Mouse (Mus musculus) lung, postnatal 10 days (tissue): Measurements from ENCODE around the gene Ptprn2.

ENCODE experiments used
- DNase-seq: peaks from one replicate; pipeline ENCODE4 v3.0.0; 2021

The Ptprn2 gene

DNA sequence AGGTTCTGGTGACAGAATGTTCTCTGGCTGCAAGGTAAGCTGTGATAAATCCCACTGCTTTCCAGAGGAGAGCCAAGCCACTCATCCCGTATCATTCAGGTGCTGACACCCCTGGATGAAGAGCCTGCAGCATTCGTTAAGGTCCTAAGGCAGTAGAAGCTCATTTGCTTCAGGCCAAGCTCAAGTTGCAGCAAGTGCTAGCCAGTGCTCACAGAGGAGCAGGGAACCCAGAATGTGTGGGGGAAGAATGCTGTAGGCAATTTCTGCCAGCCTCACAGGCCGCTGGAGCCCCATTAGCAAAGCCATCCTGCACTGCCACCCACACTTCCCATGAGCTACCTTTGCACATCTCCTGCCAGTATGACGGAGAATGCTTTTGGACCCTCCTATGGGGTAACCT is 706.5 kb downstream of the Ptprn2 start:
- no peak for DNase-seq

DNA sequence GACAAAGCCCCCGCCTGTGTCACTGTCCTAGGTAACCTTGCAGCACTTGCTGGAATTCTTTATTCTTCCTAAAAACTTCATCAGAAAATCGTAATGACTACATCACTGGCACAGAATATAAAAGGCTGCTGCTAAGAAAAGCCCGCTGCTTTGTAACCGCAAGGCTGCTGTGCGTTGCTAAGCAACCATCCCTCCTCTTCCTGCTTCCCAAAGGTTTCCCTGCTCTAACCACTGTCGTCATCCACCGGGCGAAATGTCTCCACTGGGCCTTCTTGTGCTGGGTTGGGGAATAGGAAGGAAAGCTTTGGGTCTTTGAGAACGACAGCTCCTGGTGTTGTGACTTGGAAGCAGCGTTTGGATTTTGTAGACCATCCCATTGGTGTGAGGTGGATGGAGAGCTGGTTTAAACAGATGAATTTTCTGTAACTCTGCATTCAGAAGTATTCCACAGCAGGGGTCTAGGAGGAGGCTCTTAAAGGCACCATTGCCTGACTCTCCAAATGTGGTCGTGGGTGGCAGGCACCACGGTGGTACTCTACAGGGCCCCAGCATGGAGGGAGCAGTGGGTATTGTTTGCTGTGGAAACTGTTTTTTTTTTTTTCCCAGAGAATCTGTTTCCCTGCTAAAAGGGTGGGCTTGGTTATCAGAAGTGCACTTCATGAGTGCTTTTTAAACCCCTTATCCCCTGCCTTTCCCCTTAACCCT is 711.4 kb downstream of the Ptprn2 start:
- DNase-seq = peak; percentile 15

DNA sequence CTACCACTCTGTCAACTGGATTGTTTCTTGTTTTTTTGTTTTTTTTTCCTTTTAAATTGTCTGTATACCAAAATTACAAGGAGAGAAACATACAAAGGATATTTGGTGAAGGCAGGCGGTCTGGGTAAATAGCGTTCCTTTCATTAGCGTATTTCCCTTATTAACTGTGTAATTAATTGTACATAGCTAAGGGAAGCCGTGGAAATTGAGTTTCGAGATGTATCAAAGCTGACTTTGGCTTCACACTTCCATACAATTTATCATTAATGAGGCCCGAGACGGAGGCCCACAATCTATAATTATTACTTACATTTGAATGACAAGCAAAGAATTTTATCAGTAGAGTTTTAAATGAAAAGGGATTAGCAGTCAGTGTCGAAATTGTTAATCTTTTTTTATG is 712.6 kb downstream of the Ptprn2 start:
- DNase-seq = no peak

DNA sequence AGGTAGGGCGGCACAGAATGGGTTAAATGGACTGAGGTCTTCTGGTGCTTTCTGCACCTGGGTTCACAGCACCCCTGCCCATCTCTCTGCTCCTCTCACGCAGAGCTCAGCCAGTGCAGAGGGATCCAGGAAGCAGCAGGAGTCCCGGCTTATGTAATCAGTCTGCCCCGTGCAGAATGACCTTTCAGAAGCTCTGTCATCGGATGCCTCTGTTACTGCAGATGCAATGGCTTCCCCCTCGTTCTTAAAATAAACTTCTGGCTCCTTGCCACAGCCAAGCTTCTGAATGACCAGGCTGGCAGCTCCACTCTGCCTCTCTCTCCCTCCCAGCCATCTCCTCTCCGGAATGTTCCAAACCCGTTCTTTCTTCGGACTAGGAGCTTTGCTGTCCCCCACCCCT is 714.6 kb downstream of the Ptprn2 start:
- DNase-seq = peak; percentile 87

DNA sequence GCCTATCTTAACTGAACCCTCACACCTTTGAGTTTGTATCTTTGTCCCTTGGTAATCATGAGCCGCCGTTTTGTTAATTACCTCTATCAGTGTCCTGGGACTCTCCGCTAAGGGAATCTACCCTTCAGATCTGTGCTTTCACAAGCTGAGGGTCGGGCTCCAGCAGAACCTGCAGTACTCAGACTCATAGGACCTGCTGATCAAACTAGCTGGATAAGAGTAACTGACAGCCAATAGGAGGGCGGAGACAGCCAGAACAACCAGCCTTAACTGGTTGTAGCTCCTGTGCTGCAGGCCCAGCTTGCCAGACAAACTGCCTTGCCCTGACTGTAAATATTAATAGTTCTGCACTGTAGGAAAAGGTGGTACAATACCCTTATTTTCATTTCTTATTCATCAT is 715.1 kb downstream of the Ptprn2 start:
- no peak for DNase-seq

DNA sequence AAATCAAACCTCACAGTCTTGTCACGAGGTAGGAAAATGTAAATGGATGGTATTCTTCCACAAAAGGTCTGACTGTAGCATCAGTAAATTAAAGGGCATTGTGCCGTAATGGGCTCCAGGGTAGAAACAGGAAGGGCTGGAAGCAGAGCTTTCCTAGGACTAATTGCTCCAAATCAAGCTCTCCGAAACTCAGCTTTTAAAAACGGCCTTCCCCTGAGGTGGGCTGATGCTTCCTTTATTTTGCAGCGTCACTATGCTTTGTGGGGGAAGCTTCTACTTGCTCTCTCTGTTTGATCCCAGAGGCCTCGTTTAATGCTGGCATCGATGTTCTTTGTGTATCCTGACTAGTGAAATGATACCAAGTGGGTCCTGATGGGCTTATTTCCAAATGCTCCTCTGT is 718.0 kb downstream of the Ptprn2 start:
- no peak for DNase-seq

DNA sequence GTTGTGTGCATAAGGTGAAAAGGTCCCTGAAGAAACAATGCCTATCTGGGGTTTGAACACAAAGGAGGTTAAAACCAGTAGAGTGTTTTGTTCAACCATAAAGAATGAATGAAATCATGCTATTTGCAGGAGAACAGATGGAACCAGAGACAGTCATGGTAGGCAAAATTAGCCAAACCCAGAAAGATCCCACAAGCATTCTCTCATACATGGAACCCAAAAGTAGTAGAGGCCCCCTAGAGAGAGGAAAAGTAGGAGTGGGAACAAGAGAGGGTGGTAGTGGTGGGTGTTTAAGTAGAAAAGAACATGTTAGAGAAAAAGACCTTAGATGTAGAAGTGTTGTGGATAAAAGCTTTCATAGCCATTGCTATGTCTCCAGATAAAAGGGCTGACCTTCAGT is 719.4 kb downstream of the Ptprn2 start:
- DNase-seq = no peak

DNA sequence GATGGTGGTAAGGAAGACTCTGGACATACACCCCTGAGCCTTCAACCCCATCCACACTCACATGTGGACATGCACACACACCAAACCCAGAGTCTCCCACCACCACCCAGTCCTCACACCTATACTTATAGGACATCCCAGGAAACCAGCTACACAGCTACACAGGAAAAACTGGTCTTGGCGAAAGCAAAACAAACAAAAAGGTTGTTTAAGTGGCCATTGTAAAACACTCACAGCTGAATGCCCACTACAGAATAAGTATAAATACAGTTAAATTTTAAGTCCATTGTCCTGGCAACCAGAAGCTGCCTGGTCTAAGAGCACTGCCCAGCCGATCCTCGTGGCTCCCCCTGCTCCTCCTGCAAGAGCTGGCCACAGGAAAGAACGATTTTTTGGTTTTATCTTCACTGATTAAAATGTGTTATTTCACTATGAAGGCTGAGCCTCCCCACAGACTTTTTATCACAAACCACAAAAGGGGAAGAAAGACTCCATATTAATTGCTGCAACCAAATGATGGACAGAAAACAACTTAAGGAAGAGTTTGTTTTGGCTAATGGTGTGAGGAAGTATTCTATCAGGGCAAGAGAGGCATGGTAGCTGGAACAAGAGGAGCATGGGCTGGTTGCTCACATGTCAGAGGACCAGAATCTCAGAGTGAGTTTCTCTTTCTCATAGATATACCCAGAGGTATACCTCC is 722.1 kb downstream of the Ptprn2 start:
- peak; percentile 18 for DNase-seq

DNA sequence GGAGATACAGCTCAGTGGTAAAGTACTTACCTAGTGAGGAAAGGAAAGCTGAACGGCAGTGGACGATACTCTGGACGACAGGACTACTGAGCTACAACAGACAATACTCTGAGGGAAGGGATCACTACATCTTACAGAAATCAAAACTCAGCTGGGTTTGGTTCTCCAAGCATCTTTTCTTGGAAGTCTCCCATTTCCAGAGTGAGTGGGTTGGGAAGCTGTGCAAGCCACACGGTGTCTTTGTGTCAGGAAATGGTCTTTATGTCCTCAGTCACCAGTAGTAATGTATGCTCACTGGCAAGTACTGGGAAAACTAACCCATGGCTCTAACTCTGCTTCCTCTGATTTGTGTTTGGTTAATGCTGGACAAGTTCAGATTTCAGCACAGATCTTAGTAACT is 724.9 kb downstream of the Ptprn2 start:
- DNase-seq = no peak

DNA sequence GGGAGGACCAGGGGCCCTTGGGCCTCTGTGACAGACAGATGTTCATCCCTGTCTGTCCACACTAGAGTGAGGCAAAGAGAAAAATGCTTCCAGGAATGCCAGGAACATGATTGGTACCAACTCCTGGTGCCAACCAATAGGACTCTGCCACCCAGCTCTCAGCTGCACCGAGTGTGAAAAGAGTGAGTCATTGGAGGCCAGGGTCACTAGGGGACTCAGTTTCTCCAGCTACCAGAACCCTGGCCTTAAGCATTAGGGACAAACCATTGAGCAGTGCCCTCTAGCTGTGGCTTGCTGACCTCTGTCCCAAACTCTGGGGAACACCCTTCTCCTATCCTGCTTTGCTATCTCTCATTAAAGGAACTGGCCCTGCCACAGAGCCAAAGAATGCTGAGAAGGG is 728.0 kb downstream of the Ptprn2 start:
- no peak for DNase-seq

DNA sequence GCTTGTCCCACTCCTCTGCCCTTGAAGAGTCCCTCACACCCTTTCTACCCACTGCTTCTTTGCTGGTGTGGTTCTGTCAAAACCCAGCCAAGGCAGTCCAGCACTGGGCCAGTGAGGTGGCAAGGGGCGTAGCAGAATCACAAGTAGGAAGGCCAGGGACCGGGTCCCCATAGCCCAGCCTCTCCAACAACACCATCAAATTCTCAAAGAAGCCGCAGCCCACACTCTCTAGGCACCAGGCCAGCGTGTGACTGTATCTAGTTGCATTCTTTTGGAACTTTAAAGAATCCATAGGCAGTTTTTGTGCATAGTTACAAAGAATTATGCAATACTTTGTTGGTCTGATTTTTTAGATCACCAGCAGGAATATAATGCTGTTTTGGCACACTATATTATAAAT is 728.8 kb downstream of the Ptprn2 start:
- no peak for DNase-seq

DNA sequence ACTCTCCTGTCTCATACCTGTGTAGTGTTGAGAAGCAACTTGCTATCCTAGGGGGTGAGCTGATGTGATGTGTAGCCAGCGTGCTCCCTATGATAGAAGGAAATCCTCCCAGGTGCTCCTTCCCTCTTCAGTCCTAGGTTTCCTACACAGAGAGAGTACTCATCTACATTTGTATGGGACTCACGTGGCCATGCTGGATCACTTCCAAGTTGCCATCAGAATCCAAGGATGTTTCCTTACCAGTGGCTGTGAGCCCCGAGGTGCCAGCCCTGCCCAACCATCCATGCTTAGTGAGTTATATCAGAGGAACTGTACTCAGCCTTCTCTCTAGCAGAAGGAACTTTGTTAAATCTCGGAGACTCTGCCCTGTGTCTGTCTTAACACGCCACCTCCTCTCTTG is 729.4 kb downstream of the Ptprn2 start:
- DNase-seq = no peak

DNA sequence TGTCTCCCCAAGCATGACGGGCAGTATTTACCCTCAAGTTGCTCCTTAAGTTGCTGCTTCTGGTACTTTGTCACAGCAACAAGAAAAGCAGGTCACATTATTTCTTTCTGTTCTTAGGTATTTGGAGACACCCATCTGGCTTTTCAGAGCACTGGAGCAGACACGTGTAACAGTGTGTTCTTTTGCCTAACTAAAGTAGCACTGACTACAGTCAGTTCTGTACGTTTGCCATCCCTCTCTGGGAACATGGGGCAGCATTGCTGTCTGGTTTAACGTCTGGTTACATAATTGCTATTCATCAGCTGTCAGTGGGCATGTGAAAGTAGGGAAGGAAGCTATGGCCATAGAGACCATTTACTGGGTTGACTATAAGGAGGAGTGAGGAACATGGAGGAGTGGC is 736.4 kb downstream of the Ptprn2 start:
- no peak for DNase-seq

DNA sequence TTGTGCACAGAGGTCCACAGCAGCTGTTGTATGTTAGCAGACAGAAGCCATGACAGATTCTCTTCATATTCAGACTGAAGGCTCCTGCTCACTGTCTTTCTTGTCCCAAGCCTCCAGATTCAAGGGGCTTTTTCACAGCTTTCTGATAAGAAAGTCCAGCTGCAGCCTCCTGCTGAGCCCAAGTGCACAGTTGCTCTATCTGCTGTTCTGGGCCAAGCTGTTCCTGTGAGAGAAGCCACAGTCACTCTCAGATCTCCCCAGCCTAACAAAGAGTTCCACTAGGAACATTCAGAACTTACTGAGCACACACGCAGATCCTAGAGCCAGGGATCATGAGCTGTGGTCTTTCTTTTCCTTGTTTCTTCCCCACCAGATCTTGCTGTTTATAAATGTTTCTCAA is 738.5 kb downstream of the Ptprn2 start:
- DNase-seq = peak; percentile 26

DNA sequence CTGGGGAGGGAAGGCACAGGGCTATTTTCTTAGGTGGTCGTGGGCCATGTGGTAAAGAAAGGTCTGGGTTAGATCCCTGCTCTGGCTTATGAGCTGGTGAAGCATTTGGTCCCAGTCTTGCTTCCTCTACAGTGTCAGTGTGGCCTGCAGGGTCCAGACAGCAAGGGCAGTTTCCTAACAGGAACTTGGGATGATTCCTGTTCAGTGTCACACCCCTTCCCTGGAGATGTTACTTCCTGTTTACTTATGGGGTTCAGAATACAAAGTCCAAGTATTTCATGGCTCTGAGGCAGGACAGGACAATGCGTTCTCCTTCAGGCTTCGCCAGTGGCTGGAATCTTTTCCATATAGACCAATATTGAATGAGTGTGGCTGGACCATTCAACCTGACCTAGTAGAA is 741.7 kb downstream of the Ptprn2 start:
- peak; percentile 42 for DNase-seq

DNA sequence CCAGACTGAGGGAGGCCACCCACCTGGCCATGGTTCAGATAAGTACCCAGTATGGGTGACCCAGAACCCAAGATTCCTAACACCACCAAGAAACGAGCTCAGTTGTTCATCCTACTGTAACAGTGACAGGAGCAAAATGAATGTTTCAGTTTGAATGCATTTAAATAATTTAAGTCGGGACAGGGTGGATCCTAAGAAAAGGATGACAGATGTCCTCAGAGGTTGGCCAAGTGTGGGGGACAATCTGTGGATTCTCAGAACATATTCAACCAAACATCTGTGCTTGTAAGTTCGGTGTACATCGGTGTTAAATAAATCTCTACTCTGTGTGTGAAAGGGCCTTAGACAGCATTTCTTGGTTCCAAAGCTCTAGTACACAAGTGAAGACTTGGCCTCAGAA is 743.9 kb downstream of the Ptprn2 start:
- no peak for DNase-seq

DNA sequence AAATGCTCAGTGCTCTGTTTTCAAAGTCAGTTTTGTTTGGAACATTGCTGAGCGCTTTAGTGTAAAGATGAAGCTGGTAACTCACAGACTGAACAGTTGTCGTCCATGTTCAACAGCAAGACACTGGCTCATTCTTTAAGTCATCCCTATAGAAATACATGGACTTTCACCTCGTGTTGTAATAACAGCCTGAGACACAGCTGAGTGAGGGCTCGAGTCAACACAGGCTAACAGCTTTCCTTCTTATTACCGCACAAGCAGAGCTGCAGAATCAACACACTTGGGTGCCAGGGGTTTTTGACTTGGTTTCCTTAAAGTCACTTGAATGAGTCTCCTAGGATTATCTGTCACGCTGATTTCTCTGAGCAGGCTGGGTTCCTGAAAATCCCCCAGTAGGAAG is 744.8 kb downstream of the Ptprn2 start:
- no peak for DNase-seq

DNA sequence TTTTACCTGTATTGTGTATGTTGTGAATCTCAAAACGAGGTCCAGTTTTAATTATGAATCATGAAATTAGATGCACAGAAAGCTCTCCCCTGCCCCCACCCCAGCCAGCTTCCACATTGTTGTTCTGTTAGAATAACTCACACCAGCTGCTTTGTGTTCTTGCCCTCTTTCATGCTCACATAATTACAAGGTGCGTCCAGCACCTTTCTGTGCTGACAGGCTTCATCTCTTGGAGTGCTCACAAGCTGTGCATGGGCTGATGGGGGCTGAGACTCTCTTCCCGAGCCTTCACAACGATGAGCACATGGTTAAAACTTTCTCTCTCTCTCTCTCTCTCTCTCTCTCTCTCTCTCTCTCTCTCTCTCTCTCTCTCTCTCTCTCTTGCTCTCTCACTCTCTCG is 746.3 kb downstream of the Ptprn2 start:
- no peak for DNase-seq

DNA sequence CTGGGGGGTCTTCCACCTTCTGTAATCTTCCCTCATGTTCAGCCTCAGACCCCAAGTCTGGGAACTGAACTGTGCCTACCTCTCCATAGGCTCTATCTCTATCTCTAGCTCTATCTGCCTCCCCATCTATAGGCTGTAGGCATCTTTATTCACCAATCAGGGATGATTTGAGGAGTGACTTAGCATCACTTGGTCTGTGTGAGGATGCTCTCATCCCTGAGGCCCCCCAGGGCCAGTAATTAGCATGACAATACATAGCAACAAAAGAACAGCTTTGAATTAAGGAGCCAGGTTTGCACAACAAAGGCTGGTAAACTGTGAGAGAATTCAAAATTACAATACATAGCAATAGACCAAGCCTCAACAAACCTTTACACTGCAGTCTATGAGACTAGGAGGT is 749.6 kb downstream of the Ptprn2 start:
- DNase-seq = no peak

DNA sequence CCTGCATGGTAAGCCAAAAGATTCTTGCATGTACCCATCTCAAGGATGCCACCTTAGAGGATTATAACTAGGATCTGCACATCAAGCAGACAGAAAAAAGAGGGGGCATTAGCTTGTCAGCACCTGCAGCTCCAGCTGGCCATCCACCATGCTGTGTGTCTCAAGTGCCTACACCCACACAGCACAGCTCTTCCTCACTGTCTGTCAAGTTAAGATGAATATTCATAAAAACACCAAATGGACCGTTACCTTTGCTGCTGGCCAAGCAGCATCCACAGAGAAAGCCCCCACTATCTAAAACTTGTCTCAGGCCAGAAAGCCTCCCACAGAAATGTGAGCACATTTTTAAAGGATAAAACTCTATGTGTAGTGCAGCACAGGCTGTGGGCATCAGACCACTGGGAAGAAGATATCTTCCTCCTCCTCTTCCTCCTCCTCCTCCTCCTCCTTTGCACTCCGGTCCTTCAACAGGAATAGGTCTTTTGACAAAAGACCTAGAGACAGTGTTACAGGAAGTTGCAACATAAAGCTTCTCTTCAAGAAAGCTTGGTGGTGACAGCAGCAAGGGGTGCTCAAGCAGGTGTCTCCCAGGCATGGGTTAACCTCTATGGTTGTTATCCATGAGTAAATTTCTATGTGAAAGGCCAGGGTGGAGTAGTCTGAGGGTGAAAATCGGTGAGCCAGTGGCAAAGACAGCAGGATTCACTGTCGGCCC is 750.7 kb downstream of the Ptprn2 start:
- DNase-seq = no peak

DNA sequence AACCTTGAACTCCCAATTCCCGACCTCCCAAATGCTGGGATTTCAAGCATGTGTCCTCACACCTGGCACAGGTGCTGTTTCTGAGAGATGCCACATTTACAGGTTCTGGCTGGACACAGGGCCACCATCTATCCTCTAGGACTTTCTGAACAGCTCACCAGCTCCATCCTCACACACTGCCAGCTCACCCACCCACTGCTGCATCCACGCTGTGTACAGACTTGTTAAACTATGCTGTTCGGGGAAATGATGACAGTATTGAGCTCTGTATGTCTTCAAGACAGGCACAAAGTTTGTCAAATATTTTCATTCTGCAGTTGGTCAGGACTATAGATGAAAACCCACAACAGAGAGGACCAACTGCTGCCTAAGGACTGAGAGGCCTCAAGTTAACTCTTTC is 751.5 kb downstream of the Ptprn2 start:
- no peak for DNase-seq

DNA sequence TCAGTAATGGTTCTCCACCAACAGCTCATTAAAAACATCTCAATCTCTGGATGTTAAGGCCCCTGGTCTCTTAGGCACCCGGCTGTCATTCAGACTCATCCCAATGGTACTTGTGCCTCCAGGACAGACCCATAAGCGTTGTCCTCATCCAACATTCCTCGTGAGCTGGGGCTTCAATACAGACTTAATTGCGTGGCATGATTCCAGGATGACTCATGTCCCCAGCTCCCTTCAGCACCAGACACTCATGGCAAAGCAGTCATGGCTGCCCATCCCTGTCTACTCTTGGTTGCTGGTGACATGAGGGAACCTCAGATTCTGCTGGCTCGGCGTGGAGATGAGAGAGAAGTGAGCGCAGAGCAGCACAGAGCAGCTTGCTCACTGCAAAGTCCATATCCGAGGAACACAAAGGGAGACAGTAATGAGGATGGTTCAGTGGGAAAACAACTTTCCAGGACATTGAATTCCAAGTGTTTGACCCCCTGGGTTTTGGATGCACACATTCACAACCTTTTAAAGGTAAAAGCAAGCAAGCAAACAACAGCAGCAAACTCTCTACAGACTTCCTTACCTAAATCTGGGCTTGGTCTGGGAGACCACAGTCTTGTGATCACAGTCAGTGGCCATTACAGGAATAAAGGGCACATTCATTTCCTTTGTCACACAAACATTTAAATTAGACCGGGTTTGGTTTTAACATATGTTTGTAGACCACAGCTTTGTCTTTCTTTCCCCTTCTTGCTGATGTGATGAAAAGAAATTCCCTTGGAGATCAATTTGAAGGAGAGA is 754.6 kb downstream of the Ptprn2 start:
- DNase-seq = peak; percentile 13

DNA sequence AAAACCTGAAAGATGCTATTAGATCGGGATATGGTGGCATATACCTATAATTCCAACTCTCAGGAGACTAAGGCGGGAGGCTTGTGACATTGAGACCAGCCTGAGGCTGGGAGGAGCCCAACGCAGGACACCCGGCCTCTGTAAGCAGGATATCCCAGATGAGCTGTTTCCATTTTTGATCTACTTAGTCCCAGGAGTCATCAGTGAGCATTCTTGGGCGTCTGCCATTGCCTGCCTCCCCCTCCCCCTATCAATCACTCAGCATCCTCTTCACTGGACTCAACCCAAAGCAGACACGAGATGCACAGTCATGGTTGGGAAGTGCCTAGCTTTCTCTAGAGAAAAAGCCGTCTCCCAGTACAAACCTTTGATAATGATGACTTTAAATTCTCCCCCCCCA is 756.7 kb downstream of the Ptprn2 start:
- peak; percentile 71 for DNase-seq
